Mouse (Mus musculus): Measurements from ENCODE around the gene Foxp4. TPM values are rescaled to one million over a fixed set of nuclear protein-coding genes. Genes with fewer than 3 reads are reported as not detected.
A peak's percentile ranks its signal among the peaks of the same experiment; 100 is the strongest.
"Not testable (repeated sequence)": the region's sequence is repeated elsewhere in the genome, so short reads cannot be mapped to it uniquely, and the experiment has no call there.

Foxp4 gene
- polyA plus RNA-seq, 1 experiment = 27.9 TPM

GRCm38 (mm10) chr17:47853760-47854159 is 70.7 kb downstream of the Foxp4 start:
- DNase-seq (ENCODE audit: low read depth) = peak; percentile 63

- DNase-seq (ENCODE audit: low read depth) = no peak
Observed at GRCm38 (mm10) chr17:47853336-47853735, 71.1 kb downstream of the Foxp4 start.

DNA sequence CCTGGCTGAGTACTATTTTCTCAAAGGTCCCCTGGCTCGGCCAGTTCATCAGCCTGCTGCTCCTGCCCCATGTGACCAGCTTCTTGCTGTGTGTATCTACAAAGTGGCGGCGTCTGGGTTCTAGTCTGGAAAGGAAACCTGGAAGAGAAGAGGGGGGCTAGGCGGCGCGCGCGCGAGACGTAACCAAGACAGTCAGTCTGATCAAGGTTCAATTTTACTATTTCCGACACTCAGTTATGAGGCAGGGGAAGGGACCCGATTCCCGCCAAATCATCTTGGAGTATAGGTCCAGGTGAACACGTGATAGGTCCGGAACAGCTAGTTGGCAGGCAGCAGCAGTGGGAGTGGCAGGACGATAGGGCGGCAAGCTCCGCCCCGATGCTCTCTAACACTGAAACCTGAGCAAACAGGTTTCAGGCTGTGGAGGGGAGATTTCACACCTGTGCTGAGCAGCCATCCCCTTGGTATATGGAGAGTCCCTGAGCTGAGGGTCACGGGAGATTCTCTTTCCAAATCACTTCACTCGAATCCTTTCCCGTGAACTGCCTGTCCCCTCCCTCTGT is 72.6 kb downstream of the Foxp4 start:
- not testable (repeated sequence) for DNase-seq (ENCODE audit: low read depth)

- DNase-seq (ENCODE audit: low read depth) = no peak
Observed at GRCm38 (mm10) chr17:47850639-47851314, 73.7 kb downstream of the Foxp4 start.

- DNase-seq (ENCODE audit: low read depth) = no peak
Observed at GRCm38 (mm10) chr17:47850035-47850434, 74.4 kb downstream of the Foxp4 start.

- no peak for DNase-seq (ENCODE audit: low read depth)
Observed at GRCm38 (mm10) chr17:47847985-47848384, 76.5 kb downstream of the Foxp4 start.

DNA sequence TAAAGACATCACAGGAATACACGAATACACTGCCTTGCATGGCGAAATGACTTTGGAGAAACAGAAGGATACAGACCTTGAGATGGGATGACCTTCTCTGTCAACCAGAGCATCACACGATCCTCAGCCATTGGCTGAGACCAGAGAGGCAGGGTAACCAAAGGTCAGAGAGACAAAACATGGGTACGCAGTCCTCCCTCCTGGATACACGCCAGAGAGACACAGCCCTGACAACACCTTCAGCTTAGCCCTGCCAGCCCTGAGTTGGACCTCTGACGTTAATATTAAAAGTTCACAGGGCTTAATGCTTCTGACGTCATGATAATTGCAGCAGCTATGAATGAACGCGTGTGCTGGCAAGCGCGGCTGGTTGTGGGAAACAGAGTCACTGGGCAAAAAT is 78.8 kb downstream of the Foxp4 start:
- DNase-seq (ENCODE audit: low read depth) = no peak

- no peak for DNase-seq (ENCODE audit: low read depth)
Observed at GRCm38 (mm10) chr17:47843465-47843864, 81.0 kb downstream of the Foxp4 start.

- no peak for DNase-seq (ENCODE audit: low read depth)
Observed at GRCm38 (mm10) chr17:47841931-47842623, 82.4 kb downstream of the Foxp4 start.

- no peak for DNase-seq (ENCODE audit: low read depth)
Observed at GRCm38 (mm10) chr17:47841521-47841920, 82.9 kb downstream of the Foxp4 start.

- no peak for DNase-seq (ENCODE audit: low read depth)
Observed at GRCm38 (mm10) chr17:47837808-47838207, 86.6 kb downstream of the Foxp4 start.

DNA sequence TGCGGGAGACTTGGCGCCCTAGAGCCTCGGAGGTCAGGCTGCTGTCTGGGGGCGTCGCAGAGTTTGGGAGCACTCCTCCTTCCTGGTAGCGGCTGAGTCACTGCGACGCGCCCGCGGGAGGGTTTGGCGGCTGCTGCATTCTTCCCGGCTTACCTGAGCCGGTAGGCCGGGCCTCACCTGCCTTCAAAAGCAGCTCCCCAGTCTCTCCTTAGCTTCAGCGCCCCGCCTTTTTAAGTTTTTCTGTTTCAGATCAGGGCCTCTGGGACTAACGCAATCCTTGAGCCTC is 90.0 kb downstream of the Foxp4 start, which contains the start of gene Mdfi:
Mdfi (minus strand) TSS at position 210 of the 286 bp plus-strand sequence.
- DNase-seq (ENCODE audit: low read depth) = no peak

- no peak for DNase-seq (ENCODE audit: low read depth)
Observed at GRCm38 (mm10) chr17:47833628-47834481, 90.6 kb downstream of the Foxp4 start.

GRCm38 (mm10) chr17:47833029-47833627 is 91.3 kb downstream of the Foxp4 start:
- DNase-seq (ENCODE audit: low read depth) = no peak

- no peak for DNase-seq (ENCODE audit: low read depth)
Observed at GRCm38 (mm10) chr17:47832501-47833028, 91.9 kb downstream of the Foxp4 start.

GRCm38 (mm10) chr17:47831772-47832171 is 92.7 kb downstream of the Foxp4 start:
- DNase-seq (ENCODE audit: low read depth) = no peak

- no peak for DNase-seq (ENCODE audit: low read depth)
Observed at GRCm38 (mm10) chr17:47831161-47831560, 93.3 kb downstream of the Foxp4 start.

DNA sequence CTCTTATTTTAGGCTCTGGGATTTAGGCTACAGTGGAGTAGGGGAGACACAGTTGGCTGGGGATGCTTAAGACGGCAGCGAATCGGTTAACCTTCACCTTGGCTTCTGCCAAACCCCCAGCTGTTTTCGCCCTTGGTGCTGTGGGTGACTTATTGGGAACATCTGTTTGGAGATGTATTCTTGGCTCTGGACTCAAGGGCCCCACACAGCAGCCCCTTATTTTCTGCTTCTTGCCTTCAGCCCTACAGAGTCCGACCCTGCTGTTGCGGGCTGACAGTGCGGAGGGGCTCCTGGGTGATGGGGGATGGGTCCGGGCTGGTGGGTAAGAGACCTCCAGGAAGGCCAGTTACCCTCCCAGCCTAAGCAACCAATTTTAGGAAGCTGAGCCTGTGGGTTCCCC is 103.1 kb downstream of the Foxp4 start:
- DNase-seq (ENCODE audit: low read depth) = no peak

DNA sequence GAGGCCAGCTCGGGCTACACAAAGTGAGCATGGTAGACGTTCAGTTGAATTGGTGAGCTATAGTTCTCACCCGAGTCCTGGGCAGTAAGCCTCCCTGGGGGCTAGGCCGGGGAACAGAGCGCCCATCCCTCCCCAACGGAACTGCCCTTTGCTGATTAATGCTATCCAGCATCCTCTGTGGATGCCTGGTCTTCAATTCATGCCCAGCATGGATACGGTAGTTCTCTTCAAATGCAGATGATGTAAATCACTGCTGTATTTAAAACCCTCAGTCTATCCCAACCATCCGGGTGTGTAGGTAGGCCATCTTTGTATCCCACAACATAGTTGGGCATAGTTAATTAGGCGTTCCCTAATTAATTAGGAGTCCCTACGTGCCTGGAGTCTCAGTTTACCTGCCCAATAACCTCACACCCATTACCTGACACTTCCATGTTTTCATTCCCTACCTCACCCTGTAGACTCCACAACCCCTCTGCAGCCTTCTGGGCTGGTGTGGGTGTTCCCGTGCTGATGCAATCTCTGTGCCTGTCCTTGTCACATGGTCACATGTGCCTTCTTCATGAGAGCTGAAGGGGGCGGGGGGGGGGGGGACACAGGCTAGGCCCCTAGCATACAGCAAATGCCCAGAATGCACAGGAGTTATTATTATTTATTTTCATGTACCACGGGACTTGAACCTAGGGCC is 106.3 kb downstream of the Foxp4 start:
- DNase-seq (ENCODE audit: low read depth) = no peak
